Mouse (Mus musculus) adrenal gland, adult 2 months (tissue): ENCODE results near the gene Isy1. TPM values are rescaled to one million over a fixed set of nuclear protein-coding genes. Genes with fewer than 3 reads are reported as not detected.

Experiments used
- DNase-seq: peaks from one replicate; pipeline ENCODE4 v3.0.0; 2021
- polyA plus RNA-seq: library from polyadenylated mRNA; depleted of rRNA; stranded (reverse); fragments of >200 nt; gene quantifications from 2 replicates; pipeline ENCODE4 v1.2.3, GENCODE M21; 2012
- total RNA-seq, 2 experiments: library from RNA; stranded (reverse); gene quantifications; 2 replicates each; pipeline ENCODE4 v1.2.3; 2021

Isy1 gene
- total and polyA plus RNA-seq, 3 experiments = 3.1 to 55.6 (median 44.4) TPM

GRCm38 (mm10) chr6:87850155-87850899, 11.7 kb upstream of the Isy1 start:
- peak; percentile 82 for DNase-seq

GRCm38 (mm10) chr6:87849780-87850154, 11.2 kb upstream of the Isy1 start:
- no peak for DNase-seq

DNA sequence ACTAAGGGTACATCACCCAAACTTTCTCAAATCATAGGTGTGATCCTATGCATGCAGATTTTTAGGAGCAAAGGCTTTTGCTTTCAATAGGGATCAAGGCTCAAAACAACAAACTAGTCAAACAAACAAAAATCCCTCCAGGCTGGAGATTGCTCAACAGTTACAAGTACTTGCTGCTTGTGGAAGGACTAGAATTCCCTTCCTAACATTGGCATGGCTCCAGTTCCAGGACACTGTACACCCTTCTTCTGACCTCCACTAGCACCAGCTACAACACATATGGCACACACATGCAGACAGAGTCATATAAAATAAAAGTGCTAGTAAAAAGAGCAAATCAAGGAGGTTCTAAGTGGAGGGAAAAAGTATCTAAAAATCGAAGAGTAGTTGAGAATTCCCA, 8.2 kb upstream of the Isy1 start:
- DNase-seq = no peak

GRCm38 (mm10) chr6:87845031-87845695, 6.6 kb upstream of the Isy1 start:
- DNase-seq = no peak

DNA sequence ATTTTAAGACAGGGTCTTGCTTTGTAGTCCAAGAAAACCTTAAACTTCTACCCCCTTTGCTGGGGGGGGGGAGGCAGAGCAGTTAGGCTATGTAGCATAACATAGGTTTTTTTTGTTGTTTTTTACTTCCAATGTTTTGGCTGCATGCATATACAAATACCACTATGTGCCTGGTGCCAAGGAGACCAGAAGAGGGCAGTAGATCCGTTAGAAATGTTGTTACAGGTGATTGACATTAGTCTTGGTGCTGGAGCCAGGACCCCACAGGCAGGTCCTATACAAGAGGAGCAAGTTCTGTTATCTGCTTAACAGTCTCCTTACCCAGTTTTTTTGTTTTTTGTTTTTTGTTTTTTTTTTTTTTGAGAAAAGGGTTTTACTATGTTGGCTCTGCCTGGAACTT, 3.7 kb upstream of the Isy1 start:
- no peak for DNase-seq

DNA sequence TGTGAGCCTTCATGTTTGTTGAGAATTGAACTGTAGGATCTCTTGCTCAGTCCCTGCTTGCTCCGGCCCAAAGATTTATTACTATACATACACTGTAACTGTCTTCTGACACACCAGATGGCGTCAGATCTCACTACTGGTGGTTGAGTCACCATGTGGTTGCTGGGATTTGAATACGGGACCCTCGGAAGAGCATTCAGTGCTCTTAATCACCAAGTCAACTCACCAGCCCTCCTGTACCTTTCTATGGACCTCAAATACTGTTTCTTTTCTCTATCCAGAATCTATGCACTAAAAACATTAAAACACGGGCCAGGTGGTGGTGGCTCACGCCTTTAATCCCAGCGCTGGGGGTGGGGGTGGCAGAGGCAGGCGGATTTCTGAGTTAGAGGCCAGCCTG, 3.0 kb upstream of the Isy1 start:
- no peak for DNase-seq

GRCm38 (mm10) chr6:87839797-87840341, 1.3 kb upstream of the Isy1 start:
- DNase-seq = no peak

DNA sequence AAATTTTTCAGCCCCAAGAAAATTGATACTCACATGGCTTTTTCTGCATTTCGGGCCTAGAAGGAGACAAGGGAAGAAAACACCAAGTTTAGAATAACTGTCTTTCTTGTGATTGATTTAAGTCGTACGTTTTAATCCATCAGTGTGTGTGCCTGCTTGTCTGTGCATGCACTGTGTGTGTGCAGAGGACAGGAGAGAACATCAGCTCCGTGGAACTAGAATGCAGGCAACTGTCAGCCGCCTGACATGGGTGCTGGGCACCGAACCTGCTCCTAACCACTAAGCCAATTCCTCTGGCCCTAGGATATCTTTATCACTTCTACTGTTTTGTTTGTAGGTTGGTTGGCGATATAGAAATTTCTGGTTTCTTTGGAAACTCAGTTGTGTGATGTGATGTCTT, 2.9 kb downstream of the Isy1 start, which contains the start of gene Gm45140:
TSS of gene Gm45140 (minus strand) at position 101 of the 400 bp plus-strand sequence.
- DNase-seq = no peak

DNA sequence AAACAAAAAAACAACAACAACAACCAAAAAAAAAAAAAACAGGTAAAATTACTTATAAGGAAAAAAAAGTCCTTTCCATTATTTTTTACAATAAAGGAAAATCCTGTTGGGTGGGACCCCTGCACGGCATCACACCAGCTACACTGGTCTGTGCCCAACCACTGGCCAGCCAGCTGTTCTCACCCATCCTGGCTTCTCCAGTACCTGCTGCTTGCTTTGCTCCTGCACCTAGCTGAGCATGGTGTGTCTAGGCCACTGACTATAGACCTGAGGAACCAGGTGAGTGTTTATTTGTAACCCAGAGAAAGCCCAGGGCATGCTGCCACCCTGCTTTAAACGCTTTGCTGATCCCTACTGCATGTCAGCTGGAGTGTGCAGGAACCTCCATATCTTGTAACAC, 18.2 kb downstream of the Isy1 start:
- no peak for DNase-seq

- DNase-seq = no peak
Observed at GRCm38 (mm10) chr6:87814486-87814885, 24.1 kb downstream of the Isy1 start.

DNA sequence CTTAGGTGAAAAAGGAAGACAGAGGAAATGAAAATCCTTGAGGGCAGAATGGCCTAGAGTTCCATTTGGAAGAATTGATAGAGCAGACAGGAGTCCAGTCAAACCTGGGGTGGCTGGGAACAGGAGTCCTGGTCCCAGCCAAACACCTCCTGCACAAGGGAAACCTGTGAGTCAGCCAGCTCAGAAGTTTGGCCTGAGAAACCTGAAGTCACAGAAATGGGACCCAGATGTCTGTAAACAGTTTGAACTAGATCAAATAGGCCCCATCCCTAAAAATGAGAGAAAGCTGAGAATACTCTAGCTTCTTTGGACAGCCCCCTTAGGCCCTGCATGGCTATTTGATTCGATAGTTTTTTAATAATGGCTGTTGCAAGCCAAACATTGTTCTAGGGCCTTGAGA, 25.9 kb downstream of the Isy1 start:
- no peak for DNase-seq

DNA sequence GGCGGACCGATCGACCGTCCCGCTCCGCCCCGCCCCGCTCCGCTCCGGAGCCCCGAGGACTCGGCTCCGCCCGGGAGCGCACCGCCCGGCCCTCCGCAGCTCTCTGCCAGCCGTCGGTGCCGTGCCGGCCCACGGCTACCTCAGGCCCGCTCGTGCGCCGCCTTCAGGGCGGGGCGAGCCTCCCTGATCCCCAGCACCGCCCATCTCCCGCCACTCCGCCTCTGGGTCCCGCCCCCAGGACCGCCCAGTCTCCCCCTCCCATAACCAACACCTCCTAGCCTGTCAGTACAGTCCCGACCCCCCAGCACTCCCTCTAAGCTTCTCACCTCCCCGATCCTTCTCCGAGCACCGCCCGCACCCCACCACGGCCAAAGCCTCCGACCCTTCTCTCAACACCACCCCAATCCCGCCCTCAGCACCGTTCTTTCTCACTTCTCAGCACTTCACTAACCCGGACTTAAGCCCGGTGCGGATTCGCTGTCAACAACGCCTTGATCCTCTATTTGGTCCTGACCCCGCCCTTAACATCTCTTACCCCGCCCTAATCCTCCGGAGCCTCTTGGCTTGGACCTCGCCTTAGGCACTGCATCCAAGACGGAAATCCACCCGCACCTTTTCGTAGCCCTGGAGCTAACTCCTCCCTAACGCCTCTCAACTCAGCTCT, 26.8 kb downstream of the Isy1 start, which contains the start of gene Rab43:
TSS of gene Rab43 (minus strand) at position 490 of the 664 bp plus-strand sequence.
- DNase-seq = peak; percentile 98

DNA sequence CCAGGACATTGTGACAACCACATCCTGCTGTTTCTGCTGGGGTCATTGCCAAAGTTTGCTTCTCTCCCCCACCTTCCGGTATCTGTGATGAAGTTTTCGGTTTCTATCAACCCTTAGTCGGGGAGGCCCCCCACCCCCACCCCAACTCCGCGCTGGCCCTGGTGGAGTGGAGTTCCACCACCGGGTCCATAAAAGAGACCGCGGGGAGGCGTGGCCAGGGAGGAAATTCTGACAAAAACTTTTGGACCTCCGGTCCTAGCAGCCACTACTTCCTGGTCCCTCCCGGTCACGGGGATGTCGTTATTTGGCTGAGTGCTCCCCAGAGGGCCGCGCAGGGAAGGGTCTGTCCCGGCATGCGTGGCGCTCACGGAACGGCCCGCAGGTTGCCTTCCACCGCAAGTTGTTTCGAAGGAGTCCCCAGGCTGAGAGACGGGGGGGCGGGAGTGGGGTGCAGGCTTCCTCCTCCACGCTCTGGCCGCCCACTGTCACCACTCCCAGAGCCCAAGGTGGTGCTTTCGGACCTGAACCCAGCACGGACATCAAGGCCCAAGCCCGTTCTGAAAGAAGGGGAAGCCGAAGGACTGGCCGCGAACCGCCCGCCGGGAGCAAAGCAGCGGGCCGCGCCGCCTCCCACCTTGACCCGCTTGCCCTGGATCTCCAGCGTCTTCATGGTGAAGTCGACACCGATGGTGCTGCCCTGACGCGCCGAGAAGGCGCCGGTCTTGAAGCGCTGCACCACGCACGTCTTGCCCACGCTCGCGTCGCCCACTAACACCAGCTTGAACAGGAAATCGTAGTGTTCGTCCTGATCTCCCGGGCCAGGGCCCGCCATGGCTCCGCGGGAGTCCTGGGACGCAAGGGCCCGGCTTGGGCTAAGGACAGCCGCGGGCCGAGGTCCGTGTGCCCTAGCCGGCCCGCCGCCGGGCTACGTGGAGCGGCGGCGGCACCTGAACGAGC, 27.6 kb downstream of the Isy1 start:
- peak; percentile 85 for DNase-seq

DNA sequence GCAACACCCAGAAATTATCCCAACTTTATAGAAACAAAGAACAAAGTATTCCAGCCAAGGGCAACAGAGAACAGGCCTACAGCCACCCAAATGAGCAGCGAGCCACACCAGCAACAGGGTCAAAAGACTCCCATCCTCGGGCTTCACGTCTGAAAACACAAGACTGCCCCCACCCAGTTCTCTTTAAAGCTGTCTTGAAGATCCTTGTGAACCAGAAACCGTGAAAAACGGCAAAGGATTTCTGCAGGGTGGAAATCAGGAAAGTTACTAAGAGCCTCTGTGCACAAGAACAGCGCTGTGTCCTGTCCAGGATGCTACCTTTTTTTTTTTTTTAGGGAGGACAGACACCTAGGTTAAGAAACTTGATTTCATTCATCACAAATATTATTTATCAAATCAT, 28.3 kb downstream of the Isy1 start:
- DNase-seq = no peak

GRCm38 (mm10) chr6:87809651-87810161, 28.9 kb downstream of the Isy1 start:
- no peak for DNase-seq

- no peak for DNase-seq
Observed at GRCm38 (mm10) chr6:87809144-87809543, 29.5 kb downstream of the Isy1 start.

DNA sequence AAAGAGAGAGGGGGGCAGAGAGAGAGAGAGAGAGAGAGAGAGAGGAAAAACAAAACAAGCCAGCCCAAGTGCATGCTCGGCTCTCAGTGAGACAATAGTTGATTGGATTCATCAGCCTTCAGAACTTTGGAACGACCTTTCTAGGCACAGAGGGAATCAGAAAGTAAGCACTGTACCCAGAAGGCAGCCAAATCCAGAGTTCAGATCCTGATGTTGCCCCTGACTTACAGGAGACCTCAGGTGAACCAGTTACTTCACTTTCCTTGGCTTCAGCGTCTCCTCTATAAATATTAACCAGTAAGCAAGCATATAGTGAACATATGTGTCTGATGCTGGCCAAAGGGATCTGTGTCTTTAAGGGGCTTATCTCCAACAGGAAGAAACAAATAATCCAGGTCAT, 30.1 kb downstream of the Isy1 start:
- no peak for DNase-seq

DNA sequence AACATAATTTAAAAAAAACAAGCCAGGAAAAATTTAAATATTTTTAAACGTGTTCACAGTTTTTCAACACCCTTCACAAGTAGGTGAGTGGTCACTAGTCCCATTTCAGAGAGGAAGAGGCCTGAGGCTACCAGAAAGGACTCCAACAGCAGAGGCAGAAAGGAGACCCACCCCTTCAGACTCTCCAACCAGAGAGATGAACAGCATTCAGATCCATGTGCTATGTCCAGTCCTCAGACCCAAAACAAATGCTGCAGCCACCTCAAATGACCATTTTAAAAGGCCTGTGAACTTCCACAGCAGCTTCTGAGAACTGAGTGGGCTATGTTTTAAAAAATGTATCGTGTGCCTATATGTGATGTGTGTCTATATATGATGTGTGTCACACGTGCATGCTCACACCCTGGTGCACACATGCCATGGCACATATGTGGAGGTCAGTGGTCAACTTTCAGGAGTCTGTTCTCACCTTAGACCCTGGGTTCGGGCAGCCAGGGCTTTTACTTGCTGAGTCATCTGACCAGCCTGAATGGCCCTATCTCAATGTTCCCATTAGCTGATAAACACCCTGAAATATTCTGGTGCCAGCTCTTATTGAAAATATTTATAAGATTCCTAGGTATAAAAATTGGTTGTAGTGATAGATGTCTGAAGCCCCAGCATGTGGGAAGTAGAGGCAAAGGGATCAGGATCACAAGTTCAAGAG, 30.7 kb downstream of the Isy1 start:
- DNase-seq = no peak

- peak; percentile 38 for DNase-seq
Observed at GRCm38 (mm10) chr6:87806857-87807256, 31.7 kb downstream of the Isy1 start.

- DNase-seq = no peak
Observed at GRCm38 (mm10) chr6:87806028-87806427, 32.6 kb downstream of the Isy1 start.

DNA sequence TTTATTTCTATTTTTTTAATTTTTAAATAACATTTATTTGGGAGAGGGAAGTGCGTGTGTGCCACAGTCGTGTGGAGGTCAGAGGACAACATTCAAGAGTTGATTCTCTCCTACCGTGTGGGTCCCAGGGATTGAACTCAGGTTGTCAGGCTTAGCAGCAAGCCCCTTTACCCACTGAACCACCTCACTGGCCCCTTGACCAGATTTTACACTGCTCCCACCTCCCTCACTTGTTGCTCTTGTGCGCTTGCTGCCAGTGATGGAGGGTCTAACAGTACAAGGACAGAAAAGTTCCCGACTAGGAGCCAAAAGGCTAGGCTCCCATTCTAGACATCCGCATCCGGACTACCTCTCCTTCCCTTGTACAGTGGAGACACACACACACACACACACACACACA, 33.1 kb downstream of the Isy1 start:
- DNase-seq = no peak
